Mouse (Mus musculus) liver, adult 2 months (tissue): ENCODE results near the gene Sh3rf3. TPM values are rescaled to one million over a fixed set of nuclear protein-coding genes. Genes with fewer than 3 reads are reported as not detected.

ENCODE experiments used
- DNase-seq: peaks from one replicate; pipeline ENCODE4 v3.0.0-alpha.2; 2011; ENCODE audit warnings: low read depth, low spot score; ENCODE audit errors: extremely low read depth
- H3K27ac ChIP-seq: fragments of 200-500 bp; replicated peaks from 2 replicates; pipeline ENCODE4 v1.5.1; 2012; ENCODE audit warnings: low read depth, mild to moderate bottlenecking, control low read depth, inconsistent platforms, low read length; ENCODE audit not compliant: insufficient read depth
- H3K27me3 ChIP-seq: fragments of 200-500 bp; 2 replicates; pipeline ENCODE4 v1.6.1; 2012; ENCODE audit warnings: mild to moderate bottlenecking, moderate library complexity, low read length, inconsistent platforms; ENCODE audit not compliant: control insufficient read depth, insufficient read depth
- H3K36me3 ChIP-seq: fragments of 200-500 bp; 2 replicates; pipeline ENCODE4 v1.6.1; 2012; ENCODE audit warnings: low read length, inconsistent platforms; ENCODE audit not compliant: control insufficient read depth, insufficient read depth
- H3K4me1 ChIP-seq: fragments of 200-500 bp; 2 replicates; pipeline ENCODE4 v1.6.1; 2011; ENCODE audit warnings: low read length; ENCODE audit not compliant: control insufficient read depth, insufficient read depth
- H3K4me3 ChIP-seq: fragments of 200-500 bp; 2 replicates; pipeline ENCODE4 v1.5.1; 2011; ENCODE audit warnings: low read depth, mild to moderate bottlenecking, control low read depth, low read length, moderate library complexity; ENCODE audit not compliant: insufficient read depth
- H3K79me2 ChIP-seq: fragments of 200-500 bp; 2 replicates; pipeline ENCODE4 v1.6.1; 2012; ENCODE audit warnings: inconsistent platforms, mild to moderate bottlenecking, low read length, moderate library complexity; ENCODE audit not compliant: control insufficient read depth, insufficient read depth
- H3K9ac ChIP-seq: fragments of 200-500 bp; 2 replicates; pipeline ENCODE4 v1.6.1; 2012; ENCODE audit warnings: low read depth, mild to moderate bottlenecking, control low read depth, inconsistent platforms, low read length
- CTCF ChIP-seq: fragments of 200-500 bp; IDR thresholded peaks from 2 replicates; pipeline ENCODE4 v1.5.1; 2011; ENCODE audit warnings: low read depth, low read length, control low read depth
- POLR2A ChIP-seq: fragments of 200-500 bp; IDR thresholded peaks from 2 replicates; pipeline ENCODE4 v1.6.1; 2011; ENCODE audit warnings: low read length, control low read depth; ENCODE audit not compliant: insufficient read depth; ENCODE audit errors: extremely low read depth
- WGBS: fragments of 180-500 bp; shearing (Covaris S2); methylation state at CpG from one replicate; pipeline ENCODE4 v1.1.7; 2018; 5-methylcytosine and 5-hydroxymethylcytosine counted together
- polyA plus RNA-seq: library from polyadenylated mRNA; depleted of rRNA; stranded (reverse); fragments of >200 nt; gene quantifications from 2 replicates; pipeline ENCODE4 v1.2.3, GENCODE M21; 2012
- total RNA-seq: library from RNA; depleted of rRNA; stranded (reverse); fragments of >200 nt; gene quantifications from 2 replicates; pipeline ENCODE4 v1.2.3, GENCODE M21; 2014

Gene Sh3rf3
- total and polyA plus RNA-seq, 2 experiments = not detected

DNA sequence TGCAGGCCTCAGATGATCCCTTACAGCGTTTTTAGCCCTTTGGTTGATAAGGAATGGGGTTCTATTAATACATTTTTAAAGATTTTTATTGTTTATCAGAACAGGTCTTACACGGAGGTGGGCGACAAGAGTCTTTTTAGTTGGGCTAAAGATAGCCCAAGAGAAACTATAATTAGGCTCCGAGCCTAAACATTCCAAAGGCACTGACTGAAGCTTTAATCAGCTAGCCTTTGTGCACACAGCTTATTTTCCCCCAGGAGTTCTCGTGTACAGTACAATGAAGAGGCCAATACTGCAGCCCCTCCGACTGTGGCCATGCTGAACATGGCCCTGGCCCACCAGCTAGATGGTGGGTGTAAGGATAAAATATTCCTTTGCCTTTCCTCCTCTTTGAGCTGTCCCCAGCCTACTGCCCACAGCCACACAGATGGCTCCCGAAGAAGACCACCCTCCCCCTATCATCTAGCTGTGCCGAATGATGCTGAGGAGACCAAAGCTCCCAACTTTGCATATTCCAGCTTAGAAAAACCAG lies 320.4 kb downstream of the Sh3rf3 start:
- Histone ChIP-seq H3K9ac (no peak overlapping the region), H3K79me2 (no peaks in the 10 kb centered on the region), H3K27me3 (no peaks in the 10 kb centered on the region), H3K4me1 (no peaks in the 10 kb centered on the region), H3K27ac (no peak overlapping the region), H3K36me3 (no peaks in the 10 kb centered on the region), H3K4me3 (no peak overlapping the region)
- TF ChIP-seq CTCF = no peak
- no peak for DNase-seq
- 81% methylated on average over 8 of the region's 8 CpGs for WGBS

DNA sequence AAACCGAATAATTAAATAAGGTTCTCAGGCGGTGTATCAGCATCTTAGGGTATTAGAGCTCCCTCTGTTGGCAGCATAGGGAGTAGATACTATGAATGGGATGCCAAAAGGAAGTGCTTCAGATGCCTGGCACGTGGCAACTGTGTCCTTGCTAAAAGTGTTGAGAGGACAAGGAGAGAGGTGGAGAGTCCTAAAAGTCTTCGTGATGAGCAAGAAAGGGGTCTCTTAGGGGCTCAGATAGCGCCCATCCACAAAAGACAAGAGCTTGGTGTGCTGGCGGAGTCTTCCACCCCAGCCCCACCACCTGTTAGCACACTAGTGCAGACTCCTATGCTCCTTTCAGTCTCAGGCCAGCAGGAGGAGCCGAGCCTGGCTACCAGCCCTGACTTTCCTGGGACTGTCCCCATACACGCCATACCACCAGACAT lies 336.8 kb downstream of the Sh3rf3 start:
- no peaks in the 10 kb centered on the region for H3K27me3 ChIP-seq
- no peak overlapping the region for H3K4me3 ChIP-seq
- H3K36me3 ChIP-seq = no peaks in the 10 kb centered on the region
- H3K79me2 ChIP-seq = no peaks in the 10 kb centered on the region
- H3K27ac ChIP-seq = no peak overlapping the region
- peak; percentile 35; the same call in 1 of the 2 replicates for TF ChIP-seq CTCF
- TF ChIP-seq POLR2A = no peak
- WGBS = 22% methylated on average over 8 of the region's 8 CpGs
- peak; percentile 50 for DNase-seq
- H3K9ac ChIP-seq = no peak overlapping the region
- peaks cover 5% of the 10 kb centered on the region for H3K4me1 ChIP-seq

DNA sequence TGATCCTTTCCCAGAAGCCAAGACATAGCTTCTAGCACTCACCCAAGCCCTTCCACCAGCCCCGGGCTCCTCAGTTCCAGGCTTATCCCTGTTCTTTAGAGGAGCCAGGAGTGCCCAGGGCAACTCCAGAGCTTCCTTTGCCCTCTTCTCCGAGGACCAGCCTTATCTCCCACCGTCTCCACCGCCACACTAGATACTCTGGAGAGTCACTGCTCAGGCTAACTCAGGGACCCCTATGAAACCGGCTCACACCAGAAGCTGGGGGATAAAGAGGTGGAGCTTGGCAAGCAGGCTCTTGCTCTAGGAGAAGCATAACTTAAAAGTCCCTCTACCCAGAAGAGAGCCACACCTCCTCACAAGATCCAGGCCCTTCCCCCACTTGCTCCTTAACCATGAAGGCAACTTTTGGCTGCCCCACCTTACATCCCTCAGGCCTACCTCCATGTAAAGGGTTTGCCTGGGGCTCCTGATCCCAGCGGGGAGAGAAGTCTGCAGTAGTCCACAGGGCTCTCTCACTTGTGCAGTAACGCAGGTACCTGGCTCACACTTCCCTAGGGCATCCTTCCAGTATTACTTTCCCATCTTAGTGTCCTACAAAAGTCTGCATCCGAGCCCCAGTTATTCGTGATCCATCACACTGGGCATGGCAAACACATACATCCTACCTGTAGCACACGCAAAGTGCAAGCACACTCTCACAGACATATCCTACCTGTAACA lies 337.9 kb downstream of the Sh3rf3 start:
- TF ChIP-seq CTCF (no peak), POLR2A (no peak)
- H3K36me3 ChIP-seq = no peaks in the 10 kb centered on the region
- no peaks in the 10 kb centered on the region for H3K27me3 ChIP-seq
- WGBS = 86% methylated on average over 10 of the region's 10 CpGs
- H3K4me3 ChIP-seq = no peak overlapping the region
- DNase-seq = no peak
- peaks cover 5% of the 10 kb centered on the region for H3K4me1 ChIP-seq
- H3K27ac ChIP-seq = no peak overlapping the region
- H3K9ac ChIP-seq = no peak overlapping the region
- H3K79me2 ChIP-seq = no peaks in the 10 kb centered on the region

DNA sequence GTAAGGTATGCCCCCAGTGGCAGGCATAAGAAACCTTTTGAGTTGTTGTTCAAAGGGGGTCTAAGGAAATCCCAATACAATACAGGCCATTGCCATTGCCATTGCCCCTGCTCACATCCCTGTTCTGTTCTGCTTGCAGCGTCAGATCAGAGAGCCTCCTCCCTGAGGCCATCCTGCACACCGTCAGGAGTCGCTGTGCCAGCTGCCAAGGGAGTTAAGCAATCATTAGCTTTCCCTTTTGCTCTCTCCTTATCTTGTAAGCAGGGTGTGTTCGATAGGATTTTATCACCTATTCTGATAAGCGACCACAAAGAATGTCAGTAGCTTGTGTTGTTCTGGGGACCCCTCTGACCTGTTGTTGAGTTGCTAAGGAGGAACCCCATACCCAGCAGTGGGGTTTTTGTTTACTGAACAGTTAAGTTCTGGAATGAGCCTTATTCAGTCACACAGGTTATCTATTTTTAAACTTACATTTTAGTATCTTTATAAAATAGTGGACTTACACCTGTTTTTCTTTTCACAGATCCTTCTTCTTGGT lies 339.5 kb downstream of the Sh3rf3 start:
- H3K36me3 ChIP-seq = no peaks in the 10 kb centered on the region
- no peaks in the 10 kb centered on the region for H3K79me2 ChIP-seq
- peak; percentile 90 for DNase-seq
- H3K27me3 ChIP-seq = no peaks in the 10 kb centered on the region
- no peak overlapping the region for H3K27ac ChIP-seq
- H3K4me3 ChIP-seq = no peak overlapping the region
- no peak overlapping the region for H3K9ac ChIP-seq
- H3K4me1 ChIP-seq = peaks cover 5% of the 10 kb centered on the region
- WGBS = 7% methylated on average over 5 of the region's 5 CpGs
- TF ChIP-seq CTCF (peak; percentile 70), POLR2A (no peak)

DNA sequence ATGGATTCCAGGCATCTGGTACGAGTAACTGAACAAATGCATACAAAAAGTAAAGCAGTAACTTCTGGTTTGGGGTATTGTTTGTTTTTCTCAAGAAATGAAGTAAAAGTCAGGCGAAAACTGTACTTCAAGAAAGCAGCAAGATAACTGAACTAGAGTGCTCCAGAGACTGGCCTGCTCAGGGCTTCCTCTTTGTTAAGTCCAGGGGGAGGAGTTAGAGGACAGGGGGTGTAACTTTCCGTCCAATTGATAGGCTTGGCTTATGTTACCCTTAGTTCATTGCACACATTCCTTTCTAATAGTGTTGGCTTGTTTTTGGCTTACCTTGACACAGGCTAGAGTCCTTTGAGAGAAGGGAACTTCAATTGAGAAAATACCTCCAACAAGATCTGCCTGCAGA lies 345.5 kb downstream of the Sh3rf3 start:
- H3K79me2 ChIP-seq = no peaks in the 10 kb centered on the region
- no peak overlapping the region for H3K4me3 ChIP-seq
- H3K27me3 ChIP-seq = no peaks in the 10 kb centered on the region
- TF ChIP-seq POLR2A (no peak), CTCF (no peak)
- 88% methylated on average over 3 of the region's 3 CpGs for WGBS
- peak; percentile 36 for DNase-seq
- H3K27ac ChIP-seq = no peak overlapping the region
- peaks cover 2% of the 10 kb centered on the region for H3K36me3 ChIP-seq
- H3K4me1 ChIP-seq = peaks cover 6% of the 10 kb centered on the region
- H3K9ac ChIP-seq = no peak overlapping the region

DNA sequence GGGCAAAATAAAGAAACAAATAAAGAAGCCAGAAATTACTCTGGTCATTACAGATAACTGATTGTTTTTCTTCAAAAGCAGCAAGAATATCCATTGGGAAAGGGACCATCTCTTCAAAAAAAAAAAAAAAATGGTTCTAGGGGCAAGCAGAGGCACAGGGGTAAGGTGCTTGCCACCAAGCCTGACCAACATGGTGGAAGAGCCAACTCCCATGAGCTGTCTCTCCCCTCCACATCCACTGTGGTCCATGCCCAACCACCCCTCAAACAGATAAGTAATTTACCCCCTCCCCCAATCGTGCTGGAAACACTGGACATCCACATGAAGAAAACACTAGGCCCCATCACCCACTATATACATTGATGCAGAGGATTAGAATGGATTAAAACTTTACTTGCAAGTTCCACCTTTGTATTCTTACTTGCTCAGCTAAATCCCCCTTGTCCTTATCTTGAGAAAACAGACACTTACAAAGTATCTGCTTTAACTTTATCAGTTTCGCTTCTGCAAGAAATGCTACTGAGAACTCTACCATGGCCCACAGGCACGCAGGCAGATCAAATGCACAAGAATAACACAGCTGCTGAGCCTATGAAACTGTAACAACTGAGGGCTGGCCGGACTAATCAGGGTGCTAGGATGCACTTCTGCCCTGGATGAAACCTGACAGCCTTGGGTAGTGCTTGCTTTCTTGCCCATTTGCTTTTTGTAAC lies 349.2 kb downstream of the Sh3rf3 start:
- 71% methylated on average over 4 of the region's 4 CpGs for WGBS
- H3K4me3 ChIP-seq = no peak overlapping the region
- peaks cover 6% of the 10 kb centered on the region for H3K4me1 ChIP-seq
- DNase-seq = no peak
- H3K27me3 ChIP-seq = no peaks in the 10 kb centered on the region
- no peak for TF ChIP-seq POLR2A
- H3K36me3 ChIP-seq = peaks cover 7% of the 10 kb centered on the region
- no peak overlapping the region for H3K9ac ChIP-seq
- no peak overlapping the region for H3K27ac ChIP-seq
- H3K79me2 ChIP-seq = no peaks in the 10 kb centered on the region
